In genomic region chr7:120327220-120328073, GRCm38 (mm10) we compare ENCODE assay signal across 7 mouse cellular contexts. TPM values are rescaled to one million over a fixed set of nuclear protein-coding genes. Genes with fewer than 3 reads are reported as not detected.
A peak's percentile ranks its signal among the peaks of the same experiment; 100 is the strongest.
DNase-seq lines count a peak whose midpoint lies in the region; ATAC-seq lines count a peak whose summit lies in the region.

No protein-coding gene starts in this region.

- H3K9ac ChIP-seq in heart, embryonic 14.5 days (ENCODE audit: low read length): no peak overlapping the region; the same call in 1 of the 2 replicates
- no peak overlapping the region for H3K9ac ChIP-seq in liver, embryonic 12.5 days
- no peak overlapping the region for H3K9ac ChIP-seq in neural tube, embryonic 14.5 days (replicated peaks; ENCODE audit: low read depth, low read length)

- H3K4me2 ChIP-seq in heart, embryonic 14.5 days (ENCODE audit: low read length): peak overlapping the region; percentile 64
- H3K4me2 ChIP-seq in liver, embryonic 12.5 days: peak overlapping the region; percentile 47
- peak overlapping the region; percentile 34 for H3K4me2 ChIP-seq in neural tube, embryonic 14.5 days (ENCODE audit: low read depth, low read length)

- no peaks in the 10 kb centered on the region for H3K27me3 ChIP-seq in heart, embryonic 14.5 days (ENCODE audit: control insufficient read depth, insufficient read depth, low read length)
- no peaks in the 10 kb centered on the region for H3K27me3 ChIP-seq in liver, embryonic 12.5 days (replicated peaks)
- no peaks in the 10 kb centered on the region for H3K27me3 ChIP-seq in neural tube, embryonic 14.5 days (ENCODE audit: control insufficient read depth, insufficient read depth, low read length)

- WGBS in heart, embryonic 14.5 days: 22% methylated on average over 22 of the region's 22 CpGs
- WGBS in liver, embryonic 12.5 days (ENCODE audit: insufficient replicate concordance): 17% methylated on average over 22 of the region's 22 CpGs
- 22% methylated on average over 22 of the region's 22 CpGs for WGBS in neural tube, embryonic 14.5 days

- H3K4me3 ChIP-seq in heart, embryonic 14.5 days (ENCODE audit: control insufficient read depth in 1 of 2, insufficient read depth in 1 of 2, low read depth in 1 of 2, low read length in 2 of 2): peak overlapping the region; percentile 16 to 27
- no peak overlapping the region for H3K4me3 ChIP-seq in liver, embryonic 12.5 days
- no peak overlapping the region for H3K4me3 ChIP-seq in neural tube, embryonic 14.5 days (ENCODE audit: low read depth, low read length)

- H3K9me3 ChIP-seq in heart, embryonic 14.5 days (ENCODE audit: control insufficient read depth, low read length): no peaks in the 10 kb centered on the region
- H3K9me3 ChIP-seq in liver, embryonic 12.5 days (replicated peaks): no peaks in the 10 kb centered on the region
- H3K9me3 ChIP-seq in neural tube, embryonic 14.5 days (ENCODE audit: control insufficient read depth, low read length): no peaks in the 10 kb centered on the region

- ATAC-seq in heart, embryonic 14.5 days (ENCODE audit: insufficient number of reproducible peaks, insufficient read depth, low FRiP score, low read depth): no peak; the same call in none of the 2 replicates
- ATAC-seq in liver, embryonic 12.5 days: no peak
- ATAC-seq in neural tube, embryonic 14.5 days (ENCODE audit: low read depth): peak; percentile 54
- no peak for ATAC-seq in granulocyte monocyte progenitor cell, adult 5-6 weeks (replicated peaks; ENCODE audit: poor library complexity, severe bottlenecking)

- no peak overlapping the region for H3K27ac ChIP-seq in heart, embryonic 14.5 days (replicated peaks in 1 of 2; ENCODE audit: control insufficient read depth in 1 of 2, insufficient read depth in 1 of 2, low read depth in 2 of 2, low read length in 2 of 2)
- no peak overlapping the region for H3K27ac ChIP-seq in liver, embryonic 12.5 days
- no peak overlapping the region for H3K27ac ChIP-seq in neural tube, embryonic 14.5 days (ENCODE audit: low read depth, low read length)

- no peaks in the 10 kb centered on the region for H3K4me1 ChIP-seq in heart, embryonic 14.5 days (ENCODE audit: control insufficient read depth in 2 of 2, insufficient read depth in 2 of 2, low read length in 2 of 2)
- H3K4me1 ChIP-seq in liver, embryonic 12.5 days: no peaks in the 10 kb centered on the region
- no peaks in the 10 kb centered on the region for H3K4me1 ChIP-seq in neural tube, embryonic 14.5 days (ENCODE audit: control insufficient read depth, insufficient read depth, low read length)

- H3K36me3 ChIP-seq in heart, embryonic 14.5 days (ENCODE audit: control insufficient read depth, insufficient read depth, low read length): no peaks in the 10 kb centered on the region
- no peaks in the 10 kb centered on the region for H3K36me3 ChIP-seq in liver, embryonic 12.5 days
- H3K36me3 ChIP-seq in neural tube, embryonic 14.5 days (ENCODE audit: control insufficient read depth, insufficient read depth, low read length): no peaks in the 10 kb centered on the region

- peak; percentile 1 to 40 for DNase-seq in adrenal gland, postnatal 36 days
- DNase-seq in embryo, embryonic 10 days (ENCODE audit: low spot score): peak; percentile 59
- peak; percentile 31 for DNase-seq in kidney, postnatal 14 days

RNA-seq across cellular contexts. Expression of gene Abca15, which starts 1.0 kb away (rescaled TPM):
- total RNA-seq in adrenal gland, postnatal 36 days (2021): not detected
- polyA plus RNA-seq in heart, embryonic 14.5 days (2014; fragmentation: Nextera tagmentation; extraction: Ambion mirVana): not detected in 2 replicates
- polyA plus RNA-seq in liver, embryonic 12.5 days (2016; fragmentation: Nextera tagmentation; extraction: Ambion mirVana): not detected in 2 replicates
- polyA plus RNA-seq in neural tube, embryonic 14.5 days (2014; fragmentation: Nextera tagmentation; extraction: Ambion mirVana): not detected in 2 replicates
- total RNA-seq in granulocyte monocyte progenitor cell, adult 5-6 weeks (2014; fragmentation: Nextera tagmentation): not detected in 2 replicates
- not detected in 2 replicates for total RNA-seq in granulocyte monocyte progenitor cell, adult 5-6 weeks (2017)

Comparison
In these comparisons a context has a peak if more than half of its experiments do, and no peak if none do; other contexts are left out.
1. H3K4me3 ChIP-seq: peak in heart, embryonic 14.5 days (2 of 2); none in liver, embryonic 12.5 days (single experiment) and neural tube, embryonic 14.5 days (single experiment).
2. Peak in every context shown above with its lines, with median percentiles within 50 percentile points of each other: DNase-seq and H3K4me2 ChIP-seq.